Mouse (Mus musculus): ENCODE measurements at regions not wholly inside any gene's neighbourhood (a gene's known extent, or its start where the extent isn't known, plus 50 kb on each side); places are given as distances from the start of the nearest gene placed in this dataset.

GRCm38 (mm10) chr13:90738513-90738912 lies 166.6 kb downstream of the Atp6ap1l start:
- no peak for DNase-seq

GRCm38 (mm10) chr13:90733265-90733664 lies 171.9 kb downstream of the Atp6ap1l start:
- DNase-seq = no peak

GRCm38 (mm10) chr13:90729078-90729477 lies 176.1 kb downstream of the Atp6ap1l start:
- DNase-seq = peak; percentile 8

- DNase-seq = no peak
These were observed 177.3 kb downstream of the Atp6ap1l start for GRCm38 (mm10) chr13:90727816-90728215.

GRCm38 (mm10) chr13:90725053-90725827 lies 179.9 kb downstream of the Atp6ap1l start:
- no peak for DNase-seq

GRCm38 (mm10) chr13:90724598-90724997 lies 180.6 kb downstream of the Atp6ap1l start:
- no peak for DNase-seq

GRCm38 (mm10) chr13:90723533-90723898 lies 181.6 kb downstream of the Atp6ap1l start:
- DNase-seq = no peak

- DNase-seq = no peak
These were observed 182.3 kb downstream of the Atp6ap1l start for GRCm38 (mm10) chr13:90722599-90723532.

GRCm38 (mm10) chr13:90684324-90684723 lies 220.8 kb downstream of the Atp6ap1l start:
- no peak for DNase-seq

GRCm38 (mm10) chr13:90679162-90680010 lies 225.8 kb downstream of the Atp6ap1l start:
- no peak for DNase-seq

- no peak for DNase-seq
These were observed 231.3 kb downstream of the Atp6ap1l start for GRCm38 (mm10) chr13:90673823-90674222.

- no peak for DNase-seq
These were observed 232.1 kb downstream of the Atp6ap1l start for GRCm38 (mm10) chr13:90673079-90673478.

- no peak for DNase-seq
These were observed 243.5 kb downstream of the Atp6ap1l start for GRCm38 (mm10) chr13:90661567-90662141.

- DNase-seq = no peak
These were observed 244.2 kb downstream of the Atp6ap1l start for GRCm38 (mm10) chr13:90660950-90661349.

- DNase-seq = no peak
These were observed 246.1 kb downstream of the Atp6ap1l start for GRCm38 (mm10) chr13:90659087-90659486.

GRCm38 (mm10) chr13:90646356-90646755 lies 258.8 kb downstream of the Atp6ap1l start:
- DNase-seq = no peak

GRCm38 (mm10) chr13:90644216-90644615 lies 260.9 kb downstream of the Atp6ap1l start:
- no peak for DNase-seq

GRCm38 (mm10) chr13:90643575-90644215 lies 261.5 kb downstream of the Atp6ap1l start:
- no peak for DNase-seq

GRCm38 (mm10) chr13:90643109-90643508 lies 262.0 kb downstream of the Atp6ap1l start:
- DNase-seq = no peak

- no peak for DNase-seq
These were observed 262.8 kb downstream of the Atp6ap1l start for GRCm38 (mm10) chr13:90642206-90642823.

Data from adrenal gland, postnatal 25 days (tissue).